Mouse (Mus musculus): ENCODE measurements around the gene Egfr.

- TF ChIP-seq CTCF (IDR thresholded peaks at IDR 0.05; ENCODE audit: insufficient read depth, low read length) = no peak
- TF ChIP-seq POLR2A (IDR thresholded peaks at IDR 0.05; ENCODE audit: borderline replicate concordance, extremely low read depth, low read depth, low read length) = no peak
Observed at GRCm38 (mm10) chr11:16864980-16865561, 113.1 kb downstream of the Egfr start.

Data from lung, adult 2 months (tissue).